Mouse (Mus musculus) heart, embryonic 14.5 days (tissue): ENCODE data around the gene Lrrc23. TPM values are rescaled to one million over a fixed set of nuclear protein-coding genes. Genes with fewer than 3 reads are reported as not detected.

Experiments used
- ATAC-seq: fragments of 200-750 bp; cut with Nextera tagmentation; 2 replicates; pipeline ENCODE4 v1.8.0; 2017; ENCODE audit warnings: low read depth, moderate TSS enrichment; ENCODE audit not compliant: insufficient number of reproducible peaks, insufficient read depth, low FRiP score
- H3K27ac ChIP-seq, 2 experiments: fragments of 200-500 bp in 1 of 2; fragments of 300-500 bp in 1 of 2; sonication (generic) in 1 of 2; replicated peaks in 1 of 2; 2 replicates each; pipeline ENCODE4 v1.5.1; 2012 to 2014; ENCODE audit warnings: low read depth in 2 of 2, low read length in 2 of 2, control low read depth in 1 of 2, mild to moderate bottlenecking in 1 of 2, mixed read lengths in 1 of 2; ENCODE audit not compliant: control insufficient read depth in 1 of 2, insufficient read depth in 1 of 2
- H3K27me3 ChIP-seq: fragments of 300-500 bp; sonication (generic); 2 replicates; pipeline ENCODE4 v1.6.1; 2014; ENCODE audit warnings: mild to moderate bottlenecking, low read length, control low read depth; ENCODE audit not compliant: control insufficient read depth, insufficient read depth
- H3K36me3 ChIP-seq: fragments of 300-500 bp; sonication (generic); 2 replicates; pipeline ENCODE4 v1.6.1; 2014; ENCODE audit warnings: mild to moderate bottlenecking, control low read depth, low read length, mixed read lengths; ENCODE audit not compliant: control insufficient read depth, insufficient read depth
- H3K4me1 ChIP-seq, 2 experiments: fragments of 200-500 bp in 1 of 2; fragments of 300-500 bp in 1 of 2; sonication (generic) in 1 of 2; 2 replicates each; pipeline ENCODE4 v1.6.1; 2012 to 2014; ENCODE audit warnings: low read length in 2 of 2, control low read depth in 1 of 2, mixed read lengths in 1 of 2; ENCODE audit not compliant: control insufficient read depth in 2 of 2, insufficient read depth in 2 of 2
- H3K4me2 ChIP-seq: fragments of 300-500 bp; sonication (generic); 2 replicates; pipeline ENCODE4 v1.6.1; 2014; ENCODE audit warnings: mild to moderate bottlenecking, low read length
- H3K4me3 ChIP-seq, 2 experiments: fragments of 200-500 bp in 1 of 2; fragments of 300-500 bp in 1 of 2; sonication (generic) in 1 of 2; 2 replicates each; pipeline ENCODE4 v1.5.1; 2012 to 2014; ENCODE audit warnings: low read length in 2 of 2, mild to moderate bottlenecking in 2 of 2, control low read depth in 1 of 2, low read depth in 1 of 2, moderate library complexity in 1 of 2; ENCODE audit not compliant: control insufficient read depth in 1 of 2, insufficient read depth in 1 of 2
- H3K9ac ChIP-seq: fragments of 300-500 bp; sonication (generic); 2 replicates; pipeline ENCODE4 v1.6.1; 2014; ENCODE audit warnings: mild to moderate bottlenecking, low read length
- H3K9me3 ChIP-seq: fragments of 300-500 bp; sonication (generic); 2 replicates; pipeline ENCODE4 v1.6.1; 2016; ENCODE audit warnings: low read length, control low read depth; ENCODE audit not compliant: control insufficient read depth
- WGBS: fragments of 180-500 bp; shearing (Covaris S2); extraction: QIAGEN DNeasy Blood & Tissue Kit; methylation state at CpG from one replicate; pipeline ENCODE4 v1.1.7; 2014; 5-methylcytosine and 5-hydroxymethylcytosine counted together
- polyA plus RNA-seq: library from polyadenylated mRNA; unstranded; fragments of >200 nt; fragmentation: Nextera tagmentation; extraction: Ambion mirVana; gene quantifications from 2 replicates; pipeline ENCODE4 v1.2.1, GENCODE M21; 2014

The Lrrc23 gene
- polyA plus RNA-seq, 1 experiment from 2014 or later = not detected

DNA sequence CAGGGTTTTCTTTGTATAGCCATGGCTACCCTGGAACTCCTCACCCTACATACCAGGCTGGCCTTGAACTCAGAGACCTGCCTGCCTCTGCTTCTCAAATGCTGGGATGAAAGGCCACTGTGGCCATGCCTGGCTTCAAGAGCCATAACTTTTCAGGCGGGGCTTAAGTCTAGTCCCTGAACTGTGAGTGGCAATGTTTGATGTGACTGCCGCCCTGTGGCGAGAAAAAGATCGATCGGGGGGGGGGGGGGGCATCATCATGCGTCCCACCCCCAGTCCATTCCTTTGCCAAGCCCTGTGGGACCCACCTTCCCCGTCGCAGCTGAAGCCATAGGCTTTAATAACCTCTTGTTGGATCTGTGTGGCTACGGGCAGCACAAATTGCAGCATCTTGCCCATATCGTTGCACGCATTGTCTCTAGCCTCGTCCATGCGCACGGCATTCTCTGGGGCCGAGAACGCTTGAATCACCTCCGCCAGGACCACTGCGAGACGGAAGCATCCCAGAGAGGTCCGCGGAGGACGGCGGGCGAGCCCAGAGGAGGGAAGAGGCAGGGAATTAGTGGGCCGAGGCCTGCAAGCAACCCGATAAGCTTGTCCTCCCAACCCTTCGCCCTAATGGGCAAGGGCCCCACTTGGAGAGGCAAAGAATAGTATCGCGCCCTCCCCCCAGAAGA, 39.2 kb downstream of the Lrrc23 start:
- Histone ChIP-seq H3K36me3 (peaks cover 33% of the 10 kb centered on the region), H3K27ac (peak overlapping the region; percentile 95 to 99), H3K4me2 (peak overlapping the region; percentile 88), H3K4me1 (peaks cover 9 to 28% of the 10 kb centered on the region in 2 experiments), H3K4me3 (peak overlapping the region; percentile 58 to 66), H3K9me3 (no peaks in the 10 kb centered on the region), H3K9ac (peak overlapping the region; percentile 91), H3K27me3 (no peaks in the 10 kb centered on the region)
- ATAC-seq = peak; percentile 13; the same call in 1 of the 2 replicates
- WGBS = under 1% methylated on average over 29 of the region's 29 CpGs

DNA sequence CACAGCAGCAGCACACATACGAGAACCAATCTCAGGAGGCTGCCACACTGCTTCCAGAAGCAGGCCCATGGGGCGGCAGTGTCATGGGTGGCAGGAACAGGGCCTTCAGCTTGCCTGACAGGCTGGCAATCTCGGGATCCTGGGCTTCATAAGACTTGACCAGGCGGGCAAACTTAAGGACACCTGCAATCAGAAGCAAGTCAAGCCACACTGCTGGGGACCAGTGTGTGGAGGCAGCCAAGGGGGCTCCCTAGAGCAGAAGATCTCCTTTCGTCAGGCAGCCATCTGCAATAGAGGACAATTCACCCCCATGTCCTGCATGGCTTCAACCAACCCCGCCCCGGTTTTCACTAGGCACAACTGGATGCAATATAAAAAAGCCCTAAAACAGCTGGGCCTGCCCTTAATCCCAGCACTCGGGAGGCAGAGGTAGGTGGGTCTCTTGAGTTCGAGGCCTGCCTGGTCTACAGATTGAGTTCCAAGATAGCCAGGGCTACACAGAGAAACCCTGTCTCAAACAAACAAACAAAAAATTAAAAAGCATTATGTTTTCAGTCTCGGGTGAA, 40.2 kb downstream of the Lrrc23 start:
- Histone ChIP-seq H3K27ac (no peak overlapping the region), H3K4me2 (no peak overlapping the region), H3K9me3 (no peaks in the 10 kb centered on the region), H3K27me3 (no peaks in the 10 kb centered on the region), H3K4me3 (no peak overlapping the region), H3K36me3 (peaks cover 24% of the 10 kb centered on the region), H3K9ac (no peak overlapping the region), H3K4me1 (peaks cover 9 to 22% of the 10 kb centered on the region in 2 experiments)
- WGBS = 82% methylated on average over 10 of the region's 10 CpGs
- ATAC-seq = no peak

DNA sequence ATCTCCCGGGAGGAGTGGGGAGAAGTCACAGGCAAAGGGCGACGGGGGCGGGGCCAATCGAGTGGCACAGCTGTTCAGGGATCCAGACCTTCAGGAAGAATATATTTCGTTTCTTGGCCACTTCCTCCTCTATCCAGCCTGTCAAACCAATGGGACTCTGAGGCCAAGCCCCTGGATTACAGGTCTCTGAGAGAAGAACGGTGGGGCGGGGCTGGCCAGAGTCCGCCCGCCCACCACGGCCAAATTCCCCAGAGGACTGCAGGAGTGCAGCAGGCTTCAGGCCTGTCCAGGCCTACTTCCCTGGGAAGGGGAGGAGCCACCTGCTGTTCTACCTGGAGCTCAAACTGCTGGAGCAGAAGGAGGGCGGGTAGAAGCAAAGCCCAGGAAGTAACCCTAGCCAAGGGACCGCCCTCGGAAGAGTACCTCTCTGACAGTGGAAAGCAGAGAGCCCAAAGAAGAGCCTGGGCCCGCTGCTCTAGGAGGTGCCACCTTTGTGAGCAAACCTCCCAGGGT, 41.0 kb downstream of the Lrrc23 start, which contains the start of gene Ptpn6:
Gene Ptpn6, minus strand, starts transcription at position 204 of the 513 bp plus-strand sequence.
- Histone ChIP-seq H3K4me3 (no peak within 1 kb of the TSS), H3K4me2 (0 out of 2 replicates have a peak within 1 kb of the TSS, but pooled peaks have one; percentile 8), H3K9ac (peak within 1 kb of the TSS; percentile 42; the same call in 1 of the 2 replicates), H3K27ac (no peak within 1 kb of the TSS), H3K4me1 (peaks cover 9 to 22% of the 10 kb centered on the region in 2 experiments), H3K27me3 (no peaks in the 10 kb centered on the region), H3K9me3 (no peaks in the 10 kb centered on the region), H3K36me3 (peaks cover 16% of the 10 kb centered on the region)
- 28% methylated on average over 15 of the region's 15 CpGs for WGBS
- no peak for ATAC-seq

DNA sequence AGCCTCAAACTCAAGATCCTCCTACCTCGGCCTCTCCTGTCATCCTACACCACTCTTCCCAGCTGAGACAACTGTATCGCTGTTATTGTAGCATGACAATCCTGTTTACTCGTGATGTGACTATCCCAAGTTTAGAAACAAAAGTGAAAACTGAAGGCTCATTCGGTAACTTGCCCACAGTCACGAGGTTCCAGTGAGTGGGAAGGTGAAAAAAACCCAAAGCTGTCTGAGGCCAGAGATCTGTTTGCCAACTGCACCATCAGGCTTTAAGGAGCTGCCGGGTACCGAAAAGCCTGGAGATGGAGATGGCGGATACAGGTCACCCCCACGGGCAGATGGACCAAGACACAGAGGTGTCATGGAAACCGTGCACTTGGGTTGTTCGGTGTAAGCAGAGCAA, 42.5 kb downstream of the Lrrc23 start:
- no peak for ATAC-seq
- no peaks in the 10 kb centered on the region for H3K27me3 ChIP-seq
- no peak overlapping the region for H3K4me3 ChIP-seq
- no peak overlapping the region for H3K4me2 ChIP-seq
- no peak overlapping the region for H3K27ac ChIP-seq
- H3K9me3 ChIP-seq = no peaks in the 10 kb centered on the region
- 0 out of 2 replicates have a peak, but pooled peaks cover 3% of the 10 kb centered on the region for H3K36me3 ChIP-seq
- H3K4me1 ChIP-seq = peaks cover 11 to 22% of the 10 kb centered on the region in 2 experiments
- WGBS = 86% methylated on average over 11 of the region's 11 CpGs
- no peak overlapping the region for H3K9ac ChIP-seq

DNA sequence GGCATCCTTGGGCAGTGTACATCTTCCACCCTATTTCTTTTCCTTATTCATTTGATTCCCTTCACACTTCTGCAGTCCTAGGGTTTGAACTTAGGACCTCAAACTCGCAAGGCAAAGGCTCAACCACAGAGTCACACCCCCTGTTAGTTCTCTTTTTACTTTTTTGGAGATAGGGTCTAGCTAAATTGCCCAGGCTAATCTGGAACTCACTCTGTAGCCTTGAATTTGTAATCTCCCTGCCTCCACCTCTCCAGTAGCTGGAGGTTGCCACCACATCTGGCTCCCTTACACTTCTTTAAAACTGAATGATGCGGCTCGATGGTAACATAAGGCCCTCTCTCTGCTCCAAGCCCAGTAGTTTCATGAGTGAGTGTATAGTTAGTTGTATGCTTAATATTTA, 45.1 kb downstream of the Lrrc23 start:
- no peak overlapping the region for H3K27ac ChIP-seq

DNA sequence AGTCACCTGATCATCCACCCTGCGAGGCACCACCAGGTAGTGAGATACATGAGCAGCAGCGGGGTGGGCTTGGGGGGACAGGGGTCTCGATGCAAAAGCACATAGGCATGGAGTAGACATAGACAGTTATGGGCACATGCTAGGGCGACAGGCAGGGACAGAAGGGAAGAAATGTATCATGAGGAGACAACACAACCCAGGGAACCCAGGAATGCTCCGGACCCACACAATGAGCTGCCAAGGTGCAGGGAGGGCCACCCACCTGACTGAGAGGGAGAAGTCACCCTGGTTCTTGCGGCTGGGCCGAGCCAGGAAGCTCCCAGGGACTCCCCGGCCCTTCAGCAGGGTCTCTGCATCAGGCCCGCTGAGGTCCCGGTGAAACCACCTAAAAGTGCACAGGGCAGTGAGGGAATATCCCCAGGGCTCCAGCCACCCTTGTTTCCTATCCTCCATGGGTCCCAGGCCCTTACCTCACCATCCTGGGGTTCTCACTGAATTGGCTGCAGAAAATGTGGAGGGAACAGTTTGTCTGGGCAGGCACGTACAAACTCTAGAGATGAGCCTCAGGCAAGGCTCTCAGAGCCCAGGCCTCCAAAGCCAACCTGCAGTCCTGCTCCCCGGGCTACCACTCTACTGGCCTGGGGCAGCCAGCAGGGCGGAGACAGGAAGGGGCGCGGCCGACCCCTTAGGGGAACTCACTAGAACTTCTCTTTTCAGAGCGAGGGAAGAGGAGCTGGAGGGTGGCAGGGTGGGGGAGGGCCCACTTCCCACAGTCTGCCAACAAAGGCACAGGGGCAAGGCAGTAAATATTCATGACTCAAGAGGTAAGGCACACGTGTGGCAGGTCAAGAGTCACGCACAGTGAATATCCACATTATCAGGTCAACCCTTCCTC, 46.8 kb downstream of the Lrrc23 start:
- Histone ChIP-seq H3K4me2 (no peak overlapping the region), H3K36me3 (no peaks in the 10 kb centered on the region), H3K27ac (0 out of 4 replicates have a peak overlapping the region, but pooled peaks of 1 of the 2 experiments have one; percentile 3), H3K9me3 (no peaks in the 10 kb centered on the region), H3K4me1 (0 out of 4 replicates have a peak, but pooled peaks cover 0 to 2% of the 10 kb centered on the region in 2 experiments), H3K4me3 (no peak overlapping the region; a peak in 1 of 4 replicates), H3K9ac (no peak overlapping the region), H3K27me3 (no peaks in the 10 kb centered on the region)
- 56% methylated on average over 19 of the region's 19 CpGs for WGBS
- ATAC-seq = 0 out of 2 replicates have a peak, but pooled peaks have one; percentile 15

More for the DNA sequence above, 45.1 kb downstream of the Lrrc23 start:
- Histone ChIP-seq H3K9me3 (no peaks in the 10 kb centered on the region), H3K4me1 (peaks cover 6 to 9% of the 10 kb centered on the region in 2 experiments; a peak in 3 of 4 replicates), H3K9ac (no peak overlapping the region), H3K36me3 (0 out of 2 replicates have a peak, but pooled peaks cover 3% of the 10 kb centered on the region), H3K4me2 (no peak overlapping the region), H3K27me3 (no peaks in the 10 kb centered on the region), H3K4me3 (no peak overlapping the region)
- WGBS = 87% methylated on average over 3 of the region's 3 CpGs
- ATAC-seq = no peak

DNA sequence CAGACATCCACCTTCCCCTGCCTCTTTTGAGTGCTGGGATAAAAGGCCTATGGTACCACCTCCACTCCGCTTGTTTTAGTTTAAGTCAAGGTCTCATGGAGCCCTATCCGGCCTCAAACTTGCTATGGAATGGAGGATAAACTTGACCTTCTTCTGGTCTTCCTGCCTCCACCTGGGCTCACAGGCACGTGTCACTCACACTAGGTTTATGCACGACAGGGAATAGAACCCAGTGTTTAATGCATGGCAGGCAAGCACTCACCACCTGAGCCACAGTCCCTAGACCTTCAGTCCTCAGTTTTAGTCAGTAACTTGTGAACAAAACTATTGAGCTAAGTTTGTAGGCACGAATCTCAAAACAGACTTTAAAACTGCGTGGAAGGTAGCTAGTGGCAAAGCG, 48.5 kb downstream of the Lrrc23 start:
- no peaks in the 10 kb centered on the region for H3K36me3 ChIP-seq
- H3K4me1 ChIP-seq = 0 out of 4 replicates have a peak, but pooled peaks cover 0 to 2% of the 10 kb centered on the region in 2 experiments
- no peak for ATAC-seq
- H3K9ac ChIP-seq = no peak overlapping the region
- no peaks in the 10 kb centered on the region for H3K9me3 ChIP-seq
- no peak overlapping the region for H3K4me2 ChIP-seq
- no peaks in the 10 kb centered on the region for H3K27me3 ChIP-seq
- WGBS = 83% methylated on average over 7 of the region's 7 CpGs
- no peak overlapping the region for H3K27ac ChIP-seq
- H3K4me3 ChIP-seq = no peak overlapping the region
